Mouse (Mus musculus): Measurements from ENCODE around the gene Aco1. TPM values are rescaled to one million over a fixed set of nuclear protein-coding genes. Genes with fewer than 3 reads are reported as not detected.

Gene Aco1
- polyA plus RNA-seq, 1 experiment: 29.4 TPM

- H3K4me3 ChIP-seq (replicated peaks; ENCODE audit: insufficient read depth, low read depth, low read length): no peak overlapping the region
- 10% methylated on average over 9 of the region's 9 CpGs for WGBS
- no peaks in the 10 kb centered on the region for H3K27me3 ChIP-seq (ENCODE audit: control insufficient read depth, insufficient read depth, low read length)
- no peaks in the 10 kb centered on the region for H3K4me1 ChIP-seq (ENCODE audit: control insufficient read depth, insufficient read depth, low read length)
- TF ChIP-seq CTCF (IDR thresholded peaks at IDR 0.05; ENCODE audit: borderline replicate concordance, insufficient read depth, low read depth, low read length) (peak; percentile 90), POLR2A (IDR thresholded peaks at IDR 0.05; ENCODE audit: borderline replicate concordance, insufficient read depth, low read length) (no peak)
- DNase-seq: peak; percentile 65 to 76
- H3K27ac ChIP-seq (ENCODE audit: insufficient read depth, low read length): no peak overlapping the region
Observed at GRCm38 (mm10) chr4:40134468-40135102, 8.3 kb upstream of the Aco1 start.

- Histone ChIP-seq H3K4me1 (ENCODE audit: control insufficient read depth, insufficient read depth, low read length) (no peaks in the 10 kb centered on the region), H3K4me3 (replicated peaks; ENCODE audit: insufficient read depth, low read depth, low read length) (no peak overlapping the region), H3K27ac (ENCODE audit: insufficient read depth, low read length) (no peak overlapping the region), H3K27me3 (ENCODE audit: control insufficient read depth, insufficient read depth, low read length) (no peaks in the 10 kb centered on the region)
- TF ChIP-seq CTCF (IDR thresholded peaks at IDR 0.05; ENCODE audit: borderline replicate concordance, insufficient read depth, low read depth, low read length) (no peak), POLR2A (IDR thresholded peaks at IDR 0.05; ENCODE audit: borderline replicate concordance, insufficient read depth, low read length) (no peak)
- no peak for DNase-seq
- WGBS: 33% methylated on average over 4 of the region's 4 CpGs
Observed at GRCm38 (mm10) chr4:40136519-40136918, 6.4 kb upstream of the Aco1 start.

- DNase-seq: no peak
- WGBS: 72% methylated on average over 3 of the region's 3 CpGs
- no peak for TF ChIP-seq POLR2A (IDR thresholded peaks at IDR 0.05; ENCODE audit: borderline replicate concordance, insufficient read depth, low read length)
- TF ChIP-seq CTCF (IDR thresholded peaks at IDR 0.05; ENCODE audit: borderline replicate concordance, insufficient read depth, low read depth, low read length): no peak
Observed at GRCm38 (mm10) chr4:40139663-40140255, 3.1 kb upstream of the Aco1 start.

GRCm38 (mm10) chr4:40143533-40143871 is 621 bp downstream of the Aco1 start:
- 1% methylated on average over 27 of the region's 27 CpGs for WGBS
- H3K27ac ChIP-seq (ENCODE audit: insufficient read depth, low read length): no peak overlapping the region
- peak overlapping the region; percentile 71 for H3K4me3 ChIP-seq (replicated peaks; ENCODE audit: insufficient read depth, low read depth, low read length)
- H3K27me3 ChIP-seq (ENCODE audit: control insufficient read depth, insufficient read depth, low read length): no peaks in the 10 kb centered on the region
- TF ChIP-seq CTCF (IDR thresholded peaks at IDR 0.05; ENCODE audit: borderline replicate concordance, insufficient read depth, low read depth, low read length): no peak
- no peak for TF ChIP-seq POLR2A (IDR thresholded peaks at IDR 0.05; ENCODE audit: borderline replicate concordance, insufficient read depth, low read length)
- no peaks in the 10 kb centered on the region for H3K4me1 ChIP-seq (ENCODE audit: control insufficient read depth, insufficient read depth, low read length)
- DNase-seq: no peak

More at GRCm38 (mm10) chr4:40139663-40140255, 3.1 kb upstream of the Aco1 start:
- no peak overlapping the region for H3K4me3 ChIP-seq (replicated peaks; ENCODE audit: insufficient read depth, low read depth, low read length)
- H3K27me3 ChIP-seq (ENCODE audit: control insufficient read depth, insufficient read depth, low read length): no peaks in the 10 kb centered on the region
- no peaks in the 10 kb centered on the region for H3K4me1 ChIP-seq (ENCODE audit: control insufficient read depth, insufficient read depth, low read length)
- no peak overlapping the region for H3K27ac ChIP-seq (ENCODE audit: insufficient read depth, low read length)

GRCm38 (mm10) chr4:40144543-40144942 is 1.7 kb downstream of the Aco1 start:
- 32% methylated on average over 1 of the region's 1 CpGs for WGBS
- TF ChIP-seq CTCF (IDR thresholded peaks at IDR 0.05; ENCODE audit: borderline replicate concordance, insufficient read depth, low read depth, low read length): no peak
- H3K4me1 ChIP-seq (ENCODE audit: control insufficient read depth, insufficient read depth, low read length): no peaks in the 10 kb centered on the region
- no peak overlapping the region for H3K4me3 ChIP-seq (replicated peaks; ENCODE audit: insufficient read depth, low read depth, low read length)
- H3K27me3 ChIP-seq (ENCODE audit: control insufficient read depth, insufficient read depth, low read length): no peaks in the 10 kb centered on the region
- DNase-seq: no peak
- no peak overlapping the region for H3K27ac ChIP-seq (ENCODE audit: insufficient read depth, low read length)

- WGBS: 77% methylated on average over 3 of the region's 3 CpGs
- TF ChIP-seq CTCF (IDR thresholded peaks at IDR 0.05; ENCODE audit: borderline replicate concordance, insufficient read depth, low read depth, low read length) (no peak), POLR2A (IDR thresholded peaks at IDR 0.05; ENCODE audit: borderline replicate concordance, insufficient read depth, low read length) (no peak)
- no peak for DNase-seq
- H3K4me1 ChIP-seq (ENCODE audit: control insufficient read depth, insufficient read depth, low read length): no peaks in the 10 kb centered on the region
- H3K4me3 ChIP-seq (replicated peaks; ENCODE audit: insufficient read depth, low read depth, low read length): no peak overlapping the region
- H3K27ac ChIP-seq (ENCODE audit: insufficient read depth, low read length): no peak overlapping the region
- H3K27me3 ChIP-seq (ENCODE audit: control insufficient read depth, insufficient read depth, low read length): no peaks in the 10 kb centered on the region
Observed at GRCm38 (mm10) chr4:40144981-40145380, 2.1 kb downstream of the Aco1 start.

- H3K4me3 ChIP-seq (replicated peaks; ENCODE audit: insufficient read depth, low read depth, low read length): no peak overlapping the region
- TF ChIP-seq CTCF (IDR thresholded peaks at IDR 0.05; ENCODE audit: borderline replicate concordance, insufficient read depth, low read depth, low read length) (no peak), POLR2A (IDR thresholded peaks at IDR 0.05; ENCODE audit: borderline replicate concordance, insufficient read depth, low read length) (no peak)
Observed at GRCm38 (mm10) chr4:40148281-40148680, 5.4 kb downstream of the Aco1 start.

GRCm38 (mm10) chr4:40150046-40150445 is 7.2 kb downstream of the Aco1 start:
- TF ChIP-seq POLR2A (IDR thresholded peaks at IDR 0.05; ENCODE audit: borderline replicate concordance, insufficient read depth, low read length): no peak
- TF ChIP-seq CTCF (IDR thresholded peaks at IDR 0.05; ENCODE audit: borderline replicate concordance, insufficient read depth, low read depth, low read length): no peak

More at GRCm38 (mm10) chr4:40148281-40148680, 5.4 kb downstream of the Aco1 start:
- 97% methylated on average over 5 of the region's 5 CpGs for WGBS
- no peaks in the 10 kb centered on the region for H3K4me1 ChIP-seq (ENCODE audit: control insufficient read depth, insufficient read depth, low read length)
- DNase-seq: no peak
- no peaks in the 10 kb centered on the region for H3K27me3 ChIP-seq (ENCODE audit: control insufficient read depth, insufficient read depth, low read length)
- H3K27ac ChIP-seq (ENCODE audit: insufficient read depth, low read length): no peak overlapping the region

More at GRCm38 (mm10) chr4:40150046-40150445, 7.2 kb downstream of the Aco1 start:
- Histone ChIP-seq H3K4me1 (ENCODE audit: control insufficient read depth, insufficient read depth, low read length) (no peaks in the 10 kb centered on the region; the same call in 1 of the 2 replicates), H3K27me3 (ENCODE audit: control insufficient read depth, insufficient read depth, low read length) (no peaks in the 10 kb centered on the region), H3K27ac (ENCODE audit: insufficient read depth, low read length) (no peak overlapping the region), H3K4me3 (replicated peaks; ENCODE audit: insufficient read depth, low read depth, low read length) (no peak overlapping the region)
- no peak for DNase-seq
- WGBS: 90% methylated on average over 7 of the region's 7 CpGs
